Mouse (Mus musculus): ENCODE results near the gene Hsbp1. TPM values are rescaled to one million over a fixed set of nuclear protein-coding genes. Genes with fewer than 3 reads are reported as not detected.
"Not testable (repeated sequence)": the region's sequence is repeated elsewhere in the genome, so short reads cannot be mapped to it uniquely, and the experiment has no call there.

Gene Hsbp1
- 100 to 1,000 TPM; 307 to 316 (median 311) TPM for total RNA-seq (2022)

GRCm38 (mm10) chr8:119344190-119344856 lies at the start of gene Hsbp1:
Gene Hsbp1, plus strand, starts transcription at chr8:119344488.
- DNase-seq (ENCODE audit: low spot score in 2 of 2), result peak; percentile 97

GRCm38 (mm10) chr8:119295477-119295876 lies 48.8 kb upstream of the Hsbp1 start:
- DNase-seq (ENCODE audit: low spot score in 2 of 2), result no peak

- peak in 1 of 2 experiments; percentile 37 for DNase-seq (ENCODE audit: low spot score in 2 of 2)
Observed at GRCm38 (mm10) chr8:119297752-119298151, 46.5 kb upstream of the Hsbp1 start.

GRCm38 (mm10) chr8:119300335-119300734 lies 44.0 kb upstream of the Hsbp1 start:
- no peak for DNase-seq (ENCODE audit: low spot score in 2 of 2)

GRCm38 (mm10) chr8:119304196-119304595 lies 40.1 kb upstream of the Hsbp1 start:
- peak; percentile 33 to 47 for DNase-seq (ENCODE audit: low spot score in 2 of 2)

GRCm38 (mm10) chr8:119311412-119311811 lies 32.9 kb upstream of the Hsbp1 start:
- peak in 1 of 2 experiments; percentile 11 for DNase-seq (ENCODE audit: low spot score in 2 of 2)

- DNase-seq (ENCODE audit: low spot score in 2 of 2), result no peak
Observed at GRCm38 (mm10) chr8:119323215-119323614, 21.1 kb upstream of the Hsbp1 start.

GRCm38 (mm10) chr8:119339546-119339945 lies 4.7 kb upstream of the Hsbp1 start:
- no peak for DNase-seq (ENCODE audit: low spot score in 2 of 2)

GRCm38 (mm10) chr8:119343606-119344005 lies 682 bp upstream of the Hsbp1 start:
- no peak for DNase-seq (ENCODE audit: low spot score in 2 of 2)

GRCm38 (mm10) chr8:119345029-119345682 lies 868 bp downstream of the Hsbp1 start:
- DNase-seq (ENCODE audit: low spot score in 2 of 2), result no peak

- no peak for DNase-seq (ENCODE audit: low spot score in 2 of 2)
Observed at GRCm38 (mm10) chr8:119345683-119346075, 1.4 kb downstream of the Hsbp1 start.

GRCm38 (mm10) chr8:119351647-119352046 lies 7.4 kb downstream of the Hsbp1 start:
- DNase-seq (ENCODE audit: low spot score in 2 of 2), result no peak

- DNase-seq (ENCODE audit: low spot score in 2 of 2), result no peak
Observed at GRCm38 (mm10) chr8:119352977-119353658, 8.8 kb downstream of the Hsbp1 start.

GRCm38 (mm10) chr8:119353659-119354023 lies 9.4 kb downstream of the Hsbp1 start:
- no peak for DNase-seq (ENCODE audit: low spot score in 2 of 2)

- not testable (repeated sequence) for DNase-seq (ENCODE audit: low spot score in 2 of 2)
Observed at GRCm38 (mm10) chr8:119356631-119357030, 12.3 kb downstream of the Hsbp1 start.

GRCm38 (mm10) chr8:119358175-119358574 lies 13.9 kb downstream of the Hsbp1 start:
- no peak for DNase-seq (ENCODE audit: low spot score in 2 of 2)

GRCm38 (mm10) chr8:119358836-119359235 lies 14.5 kb downstream of the Hsbp1 start:
- no peak for DNase-seq (ENCODE audit: low spot score in 2 of 2)

- DNase-seq (ENCODE audit: low spot score in 2 of 2), result no peak
Observed at GRCm38 (mm10) chr8:119360686-119361295, 16.5 kb downstream of the Hsbp1 start.

GRCm38 (mm10) chr8:119374716-119375115 lies 30.4 kb downstream of the Hsbp1 start:
- not testable (repeated sequence) for DNase-seq (ENCODE audit: low spot score in 2 of 2)

- no peak for DNase-seq (ENCODE audit: low spot score in 2 of 2)
Observed at GRCm38 (mm10) chr8:119378476-119378875, 34.2 kb downstream of the Hsbp1 start.

- DNase-seq (ENCODE audit: low spot score in 2 of 2), result peak in 1 of 2 experiments; percentile 20
Observed at GRCm38 (mm10) chr8:119380619-119381018, 36.3 kb downstream of the Hsbp1 start.

- peak; percentile 67 to 88 for DNase-seq (ENCODE audit: low spot score in 2 of 2)
Observed at GRCm38 (mm10) chr8:119384478-119384877, 40.2 kb downstream of the Hsbp1 start.

All from layer of hippocampus, adult 8-10 months (tissue).